Mouse (Mus musculus): ENCODE results near the gene Gm10972. TPM values are rescaled to one million over a fixed set of nuclear protein-coding genes. Genes with fewer than 3 reads are reported as not detected.

Gene Gm10972
- total RNA-seq (2023) = not detected

GRCm38 (mm10) chr3:94642495-94643162 lies at the start of gene Gm10972:
Gm10972 (plus strand) TSS chr3:94643112.

GRCm38 (mm10) chr3:94658740-94659095 lies 15.8 kb downstream of the Gm10972 start, which contains the start of gene Tuft1:
Tuft1 (minus strand) TSS chr3:94658872.

Other genes with a start within 250 kb of the Gm10972 start
- gene Lingo4, start 244.6 kb upstream of the Gm10972 start, total RNA-seq (2023) = not detected
- gene Tdrkh, start 229.8 kb upstream of the Gm10972 start, total RNA-seq (2023) = 11.0 TPM
- gene Mrpl9, start 199.8 kb upstream of the Gm10972 start, total RNA-seq (2023) = 55.2 TPM
- gene Oaz3, start 199.2 kb upstream of the Gm10972 start, total RNA-seq (2023) = not detected
- not detected for gene Celf3, start 164.8 kb upstream of the Gm10972 start, total RNA-seq (2023)
- 2.8 TPM for gene Riiad1, start 162.8 kb upstream of the Gm10972 start, total RNA-seq (2023)
- gene Snx27, start 60.4 kb upstream of the Gm10972 start, total RNA-seq (2023) = 28.0 TPM
- gene Tuft1, start 15.8 kb downstream of the Gm10972 start, total RNA-seq (2023) = 2.1 TPM
- gene Selenbp2, start 50.4 kb downstream of the Gm10972 start, total RNA-seq (2023) = not detected
- 1.4 TPM for gene Cgn, start 143.4 kb downstream of the Gm10972 start, total RNA-seq (2023)
- gene Pogz, start 194.5 kb downstream of the Gm10972 start, total RNA-seq (2023) = 74.0 TPM
- 195 TPM for gene Psmb4, start 243.8 kb downstream of the Gm10972 start, total RNA-seq (2023)